Mouse (Mus musculus): Measurements from ENCODE around the gene Gne.

The Gne gene

GRCm38 (mm10) chr4:44083945-44084344 lies at the start of gene Gne:
Gene Gne (minus strand): TSS chr4:44084177.
- DNase-seq (ENCODE audit: low spot score): no peak

DNA sequence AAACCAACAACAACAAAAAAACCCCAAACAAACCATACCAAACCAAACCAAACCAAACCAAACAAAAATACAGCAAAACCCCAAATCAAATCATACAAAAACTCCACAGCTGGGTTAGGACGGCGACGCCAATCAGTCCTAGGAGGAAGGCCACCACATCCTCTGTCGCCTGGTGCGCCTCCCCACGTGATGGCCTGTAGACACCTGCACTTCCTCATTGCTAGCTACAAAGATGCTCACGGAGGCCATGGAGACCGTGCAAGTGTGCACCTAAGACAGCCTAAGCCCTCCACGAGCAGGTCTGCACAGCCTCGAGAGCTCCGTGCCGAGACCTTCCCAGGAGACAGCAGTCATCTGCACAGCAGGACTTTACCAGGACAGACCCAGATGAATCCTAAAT lies 42.8 kb upstream of the Gne start:
- no peak for DNase-seq (ENCODE audit: low spot score)

GRCm38 (mm10) chr4:44119410-44120201 lies 35.6 kb upstream of the Gne start:
- no peak for DNase-seq (ENCODE audit: low spot score)

- DNase-seq (ENCODE audit: low spot score): no peak
These were observed 31.1 kb upstream of the Gne start for GRCm38 (mm10) chr4:44115046-44115445.

DNA sequence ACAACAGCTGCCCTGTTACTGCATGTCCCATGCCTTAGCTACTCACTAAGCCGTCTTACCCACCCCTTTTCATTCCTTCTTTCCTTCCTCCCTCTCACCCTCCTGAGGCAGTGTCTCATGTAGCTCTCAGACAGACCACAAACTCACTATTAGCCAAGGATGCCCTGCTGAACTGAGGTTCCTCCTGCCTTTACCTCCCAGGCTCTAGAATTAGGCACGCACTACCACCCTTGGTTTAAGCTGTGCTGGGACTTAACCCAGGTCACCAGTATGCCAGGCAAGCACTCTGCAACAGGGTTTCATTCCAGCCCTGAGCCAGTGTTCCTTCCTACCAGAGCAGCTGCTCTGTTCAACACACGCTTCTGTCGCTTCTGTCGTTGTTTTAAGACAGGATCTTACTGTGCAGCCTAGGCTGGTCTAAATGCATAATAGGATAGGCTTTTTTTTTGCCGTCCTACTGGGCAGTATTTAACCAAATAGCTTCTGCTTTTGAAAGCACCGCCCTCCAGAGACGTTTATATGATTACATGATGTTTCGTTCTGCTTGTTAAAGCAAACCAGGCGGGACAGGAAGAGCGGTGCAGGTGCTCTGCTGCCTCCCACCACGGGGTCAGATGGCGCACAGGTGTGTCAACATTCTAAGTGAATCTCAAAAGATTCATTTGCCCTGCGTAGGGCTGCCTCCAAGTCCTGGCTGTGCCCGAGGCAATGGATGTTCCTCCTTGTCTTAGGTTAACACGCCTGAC lies 29.6 kb upstream of the Gne start:
- no peak for DNase-seq (ENCODE audit: low spot score)

- no peak for DNase-seq (ENCODE audit: low spot score)
These were observed 28.8 kb upstream of the Gne start for GRCm38 (mm10) chr4:44112741-44113140.

GRCm38 (mm10) chr4:44110771-44111170 lies 26.8 kb upstream of the Gne start:
- DNase-seq (ENCODE audit: low spot score): no peak

DNA sequence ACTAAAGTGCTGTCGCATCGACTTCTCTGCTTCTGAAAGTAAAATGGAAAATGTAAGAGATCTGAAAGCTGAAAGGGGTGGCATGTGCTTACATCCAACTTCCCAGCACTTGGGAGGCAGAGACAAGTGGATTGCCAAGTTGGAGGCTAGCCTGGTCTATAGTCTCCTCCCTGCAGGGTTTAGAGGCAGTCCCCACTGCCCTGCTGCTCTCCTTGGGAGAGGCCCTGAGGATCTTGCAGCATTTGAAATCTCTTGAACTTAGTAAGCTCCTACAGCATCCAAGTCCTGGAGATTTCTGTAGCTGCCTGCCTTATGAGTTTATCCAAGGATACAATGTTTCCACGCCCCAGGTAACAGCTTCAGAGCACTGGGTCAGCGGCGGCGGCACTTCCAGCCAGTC lies 24.3 kb upstream of the Gne start:
- DNase-seq (ENCODE audit: low spot score): no peak

DNA sequence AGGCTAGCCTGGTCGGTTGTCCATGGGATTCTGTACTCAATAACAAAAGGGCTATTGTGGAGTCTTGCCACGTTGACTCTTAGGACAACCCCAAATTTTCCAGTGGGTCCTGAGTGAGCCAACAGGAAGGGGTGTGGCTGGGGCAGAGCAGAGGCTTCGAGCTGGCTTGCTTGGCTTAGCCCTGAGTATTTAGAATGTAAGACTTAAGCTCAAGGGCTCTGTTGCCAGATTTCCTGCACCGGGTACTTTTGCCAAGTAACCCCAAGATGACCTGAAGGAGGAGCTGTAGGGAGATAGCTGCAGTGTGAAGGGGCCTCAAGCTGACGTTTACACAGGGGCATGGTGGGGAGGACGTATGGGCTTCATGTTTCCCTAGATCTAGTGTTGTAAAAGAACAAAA lies 23.4 kb upstream of the Gne start:
- DNase-seq (ENCODE audit: low spot score): no peak

DNA sequence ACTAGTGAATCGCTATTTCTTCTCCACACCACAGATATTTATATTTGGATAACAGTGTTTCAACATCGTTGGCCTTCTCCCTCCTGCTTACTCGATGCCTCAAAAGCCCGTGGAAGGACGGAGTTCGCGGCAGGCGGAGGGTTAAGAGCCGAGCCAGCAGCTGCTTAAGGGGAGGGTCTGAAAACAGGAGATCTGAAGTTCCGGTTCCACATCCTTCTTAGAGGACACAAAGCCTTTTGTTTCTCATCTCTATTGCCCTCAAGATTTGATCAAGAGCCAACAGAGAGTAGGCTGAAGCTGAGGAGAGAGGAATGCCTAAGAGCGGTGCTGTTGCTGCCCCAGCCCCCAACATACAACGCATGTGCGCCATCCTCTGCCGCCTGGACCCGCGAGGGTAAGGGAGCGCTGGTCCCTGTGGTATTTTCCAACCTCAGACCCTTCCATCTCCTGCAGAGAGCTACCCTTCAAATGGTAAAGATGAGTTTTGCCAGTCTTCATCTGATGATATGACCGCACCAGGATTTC lies 22.4 kb upstream of the Gne start:
- DNase-seq (ENCODE audit: low spot score): no peak

DNA sequence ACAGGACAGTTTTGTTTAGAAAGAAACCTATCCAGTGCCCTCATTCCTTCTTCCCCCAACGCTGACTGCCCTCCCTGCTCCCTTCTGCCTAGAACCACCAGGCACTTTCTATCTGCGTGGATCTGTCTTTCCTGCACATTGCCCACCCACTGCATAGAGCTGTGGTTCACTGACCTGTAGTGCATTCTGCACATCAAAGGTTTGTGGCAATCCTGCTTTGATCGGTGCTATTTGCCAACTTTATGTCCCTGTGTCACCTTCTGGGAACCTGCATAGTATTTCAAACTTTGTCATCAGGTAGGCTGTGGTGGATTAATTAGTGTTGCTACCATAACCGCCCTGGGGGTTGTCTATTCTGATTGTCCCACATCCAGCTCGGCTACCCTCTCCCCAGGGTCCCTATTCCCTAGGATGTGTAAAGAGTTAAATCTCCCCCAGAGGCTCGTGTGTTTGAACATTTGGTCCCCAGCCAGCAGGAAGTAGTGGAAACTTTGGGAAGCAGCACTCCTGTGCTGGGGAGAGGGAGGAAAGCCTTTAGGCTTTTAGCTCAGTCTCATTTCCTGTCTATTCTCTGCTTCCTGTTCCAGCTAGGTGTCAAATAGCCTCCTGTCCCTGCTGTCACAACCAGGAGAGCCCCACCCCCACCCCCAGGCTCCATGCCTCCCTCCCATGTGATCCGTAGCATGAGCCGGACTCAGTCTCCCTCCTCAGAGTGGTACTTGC lies 20.4 kb upstream of the Gne start:
- no peak for DNase-seq (ENCODE audit: low spot score)

DNA sequence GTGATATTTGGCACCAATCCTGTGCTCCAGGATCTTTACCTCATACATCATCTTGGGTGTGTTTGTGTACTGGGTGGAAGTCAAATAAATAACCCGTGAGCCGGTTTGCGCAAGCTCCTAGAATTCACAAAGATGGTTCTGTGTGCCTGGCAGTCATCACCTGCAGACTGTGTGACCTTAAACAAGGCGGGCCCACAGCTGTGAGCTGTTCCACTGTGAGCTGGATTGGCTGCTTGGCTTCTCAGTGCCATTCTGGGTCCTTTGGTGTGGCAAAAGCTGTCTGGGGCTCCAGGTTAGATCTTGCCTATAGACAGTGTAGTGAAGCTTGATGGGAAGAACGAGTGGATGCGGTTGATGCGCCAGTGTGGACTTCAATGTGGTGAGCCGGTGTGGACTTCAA lies 19.6 kb upstream of the Gne start:
- DNase-seq (ENCODE audit: low spot score): no peak

GRCm38 (mm10) chr4:44097576-44098335 lies 13.8 kb upstream of the Gne start:
- no peak for DNase-seq (ENCODE audit: low spot score)

- DNase-seq (ENCODE audit: low spot score): no peak
These were observed 10.5 kb upstream of the Gne start for GRCm38 (mm10) chr4:44094475-44094874.

DNA sequence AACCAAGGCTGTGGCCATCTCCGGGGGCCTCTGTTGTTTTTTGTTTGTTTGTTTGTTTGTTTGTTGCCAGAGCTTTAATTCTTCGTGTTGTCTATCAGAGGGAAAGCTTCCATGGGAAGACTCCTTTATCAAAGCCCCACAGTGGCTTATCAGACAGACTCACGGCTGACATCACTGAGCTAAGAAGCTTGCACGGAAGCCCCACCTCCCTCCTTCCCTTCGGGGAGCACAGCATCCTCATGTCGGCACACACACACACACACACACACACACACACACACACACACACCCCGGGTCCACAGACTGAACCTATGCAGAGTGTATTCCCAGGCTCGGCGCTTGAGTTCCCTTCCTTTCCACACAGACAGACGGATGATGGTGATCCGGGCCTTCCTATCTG lies 8.4 kb upstream of the Gne start:
- DNase-seq (ENCODE audit: low spot score): no peak

DNA sequence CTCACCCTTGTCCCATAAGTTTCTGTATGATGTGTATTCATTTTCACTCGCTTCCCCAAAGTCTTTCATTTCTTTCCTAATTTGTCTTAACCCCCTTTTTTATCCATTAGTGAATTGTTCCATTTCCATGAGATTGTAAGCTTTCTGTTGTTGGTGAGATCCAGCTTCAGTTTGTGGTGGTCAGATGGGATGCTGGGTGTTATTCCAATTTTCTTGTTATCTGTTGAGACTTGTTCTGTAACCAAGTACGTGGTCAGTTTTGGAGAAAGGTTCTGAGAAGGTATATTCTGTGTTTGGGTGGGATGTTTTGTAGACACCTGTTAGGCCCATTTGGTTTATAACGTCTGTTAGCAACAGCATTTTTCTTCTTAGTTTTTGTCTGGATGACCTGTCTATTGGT lies 1.6 kb upstream of the Gne start:
- DNase-seq (ENCODE audit: low spot score): no peak

- DNase-seq (ENCODE audit: low spot score): no peak
These were observed 787 bp upstream of the Gne start for GRCm38 (mm10) chr4:44084602-44085325.

GRCm38 (mm10) chr4:44078358-44078933 lies 5.5 kb downstream of the Gne start:
- DNase-seq (ENCODE audit: low spot score): no peak

- DNase-seq (ENCODE audit: low spot score): no peak
These were observed 9.6 kb downstream of the Gne start for GRCm38 (mm10) chr4:44074422-44074821.

DNA sequence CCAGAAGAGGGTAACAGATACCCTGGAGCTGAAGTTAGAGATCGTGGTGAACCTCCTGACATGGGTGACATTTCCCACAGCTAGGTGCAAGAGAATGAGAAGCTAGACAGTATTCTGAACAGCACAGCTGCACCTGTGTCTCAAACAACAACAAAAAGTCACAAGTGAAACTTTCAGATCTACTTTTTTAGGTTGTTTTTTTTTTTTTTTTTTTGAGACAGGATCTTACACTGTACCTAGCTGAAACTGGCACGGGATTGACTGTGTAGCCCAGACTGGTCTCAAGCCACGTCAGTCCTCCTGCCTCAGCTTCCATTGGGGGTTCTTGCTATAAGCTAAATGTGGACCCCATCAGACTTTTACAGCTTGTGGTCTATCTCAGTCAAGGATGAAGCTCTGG lies 10.2 kb downstream of the Gne start:
- DNase-seq (ENCODE audit: low spot score): no peak

DNA sequence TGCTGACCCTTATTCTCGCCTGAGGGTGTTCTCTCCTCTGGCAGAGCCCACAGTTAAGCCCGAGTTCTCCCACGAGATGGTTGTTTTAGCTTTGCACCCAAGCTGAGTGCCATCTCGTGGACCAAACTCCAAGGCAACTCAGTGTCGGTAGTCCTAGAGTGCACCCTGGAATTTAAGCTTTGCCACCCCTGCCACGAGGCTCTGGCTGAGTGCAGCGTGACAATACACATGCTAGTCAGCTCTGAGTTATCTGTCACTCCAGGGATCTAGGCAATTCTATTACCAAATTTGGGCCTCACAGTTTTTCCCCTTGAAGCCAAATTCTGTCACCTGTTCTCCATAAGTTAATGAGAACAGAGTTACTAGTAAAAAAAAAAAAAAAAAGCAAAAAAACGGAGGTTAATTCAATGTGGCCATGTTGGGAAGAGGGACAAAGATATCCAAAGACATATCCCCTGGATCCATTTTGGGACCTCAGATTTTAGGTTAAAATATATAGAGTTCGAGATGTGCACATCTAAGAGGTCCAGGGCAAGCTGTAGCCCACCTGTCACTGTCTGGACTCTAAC lies 11.0 kb downstream of the Gne start:
- no peak for DNase-seq (ENCODE audit: low spot score)
